Comparison of ENCODE assay signal across 9 mouse cellular contexts in genomic region chr12:79661270-79661669, GRCm38 (mm10).
A peak's percentile ranks its signal among the peaks of the same experiment; 100 is the strongest.
DNase-seq lines count a peak whose midpoint lies in the region; ATAC-seq and TF ChIP-seq lines count a peak whose summit lies in the region.
"Had no signal": no experiment of that assay in that cellular context is flagged by ENCODE, and none has a peak within 500 bp of the region (broad histone marks: within the 10 kb centered on the region; RNA-seq: fewer than 3 reads in every experiment).

No protein-coding gene starts in this region.

- no peak for TF ChIP-seq CTCF in midbrain, postnatal 0 days (IDR thresholded peaks at IDR 0.05)

- H3K9me3 ChIP-seq in kidney, embryonic 14.5 days (ENCODE audit: control insufficient read depth, low read length), result no peaks in the 10 kb centered on the region
- H3K9me3 ChIP-seq in heart, embryonic 15.5 days (replicated peaks), result no peaks in the 10 kb centered on the region
- no peaks in the 10 kb centered on the region for H3K9me3 ChIP-seq in midbrain, postnatal 0 days (ENCODE audit: low read length)

- 5% methylated on average over 2 of the region's 2 CpGs for WGBS in kidney, embryonic 14.5 days
- 25% methylated on average over 2 of the region's 2 CpGs for WGBS in heart, embryonic 15.5 days
- WGBS in midbrain, postnatal 0 days, result 2% methylated on average over 2 of the region's 2 CpGs

- peak overlapping the region; percentile 71 for H3K27ac ChIP-seq in kidney, embryonic 14.5 days (ENCODE audit: low read depth, low read length)
- peak overlapping the region; percentile 51 for H3K27ac ChIP-seq in heart, embryonic 15.5 days
- H3K27ac ChIP-seq in midbrain, postnatal 0 days (ENCODE audit: low read depth, low read length), result 0 out of 2 replicates have a peak overlapping the region, but pooled peaks have one; percentile 27

- no peak overlapping the region for H3K4me2 ChIP-seq in kidney, embryonic 14.5 days (replicated peaks; ENCODE audit: low read depth, low read length)
- no peak overlapping the region for H3K4me2 ChIP-seq in heart, embryonic 15.5 days
- H3K4me2 ChIP-seq in midbrain, postnatal 0 days (ENCODE audit: low read depth, low read length, poor library complexity, severe bottlenecking), result no peak overlapping the region

- no peaks in the 10 kb centered on the region for H3K36me3 ChIP-seq in kidney, embryonic 14.5 days (ENCODE audit: control insufficient read depth, insufficient read depth, low read length)
- H3K36me3 ChIP-seq in heart, embryonic 15.5 days, result no peaks in the 10 kb centered on the region
- no peaks in the 10 kb centered on the region for H3K36me3 ChIP-seq in midbrain, postnatal 0 days (ENCODE audit: insufficient read depth, low read length)

- no peak for DNase-seq in kidney, adult 18-20 months
- peak; percentile 63 to 76 for DNase-seq in adrenal gland, postnatal 36 days
- DNase-seq in midbrain, postnatal 0 days (ENCODE audit: low spot score), result peak; percentile 59
- no peak for DNase-seq in c-Kit-positive CD71-positive TER-119-positive erythroid progenitor cells, embryonic 14.5 days (ENCODE audit: low spot score)
- DNase-seq in liver, result no peak

- no peak overlapping the region for H3K9ac ChIP-seq in kidney, embryonic 14.5 days (ENCODE audit: low read depth, low read length)
- no peak overlapping the region for H3K9ac ChIP-seq in heart, embryonic 15.5 days
- no peak overlapping the region for H3K9ac ChIP-seq in midbrain, postnatal 0 days (replicated peaks; ENCODE audit: low read length, poor library complexity, severe bottlenecking)

- no peak overlapping the region for H3K4me3 ChIP-seq in kidney, embryonic 14.5 days (ENCODE audit: low read length)
- no peak overlapping the region for H3K4me3 ChIP-seq in heart, embryonic 15.5 days
- H3K4me3 ChIP-seq in midbrain, postnatal 0 days (ENCODE audit: low read depth, low read length), result no peak overlapping the region

- H3K4me1 ChIP-seq in kidney, embryonic 14.5 days (ENCODE audit: control insufficient read depth, insufficient read depth, low read length), result peaks cover 42% of the 10 kb centered on the region
- H3K4me1 ChIP-seq in heart, embryonic 15.5 days (replicated peaks), result peaks cover 22% of the 10 kb centered on the region
- peaks cover 9% of the 10 kb centered on the region; the same call in 1 of the 2 replicates for H3K4me1 ChIP-seq in midbrain, postnatal 0 days (ENCODE audit: insufficient read depth, low read length)

- H3K27me3 ChIP-seq in kidney, embryonic 14.5 days (ENCODE audit: control insufficient read depth, insufficient read depth, low read length), result no peaks in the 10 kb centered on the region
- H3K27me3 ChIP-seq in heart, embryonic 15.5 days, result no peaks in the 10 kb centered on the region
- no peaks in the 10 kb centered on the region for H3K27me3 ChIP-seq in midbrain, postnatal 0 days (ENCODE audit: insufficient read depth, low read length)
- H3K27me3 ChIP-seq: Patski had no signal

- ATAC-seq in kidney, embryonic 14.5 days (ENCODE audit: low FRiP score, low TSS enrichment), result peak; percentile 64; the same call in 1 of the 2 replicates
- peak; percentile 66; the same call in 1 of the 2 replicates for ATAC-seq in heart, embryonic 15.5 days (replicated peaks; ENCODE audit: insufficient number of reproducible peaks, insufficient read depth, low FRiP score, low read depth)
- no peak for ATAC-seq in midbrain, postnatal 0 days (ENCODE audit: low FRiP score)
- ATAC-seq in monocyte, adult 5-6 weeks (replicated peaks; ENCODE audit: insufficient number of reproducible peaks, low FRiP score, low TSS enrichment, poor library complexity, severe bottlenecking), result no peak
- ATAC-seq: Patski had no signal

Comparison
In these comparisons a context has a peak if more than half of its experiments do, and no peak if none do; other contexts are left out.
1. ATAC-seq: peak in kidney, embryonic 14.5 days (single experiment) and heart, embryonic 15.5 days (single experiment); none in midbrain, postnatal 0 days (single experiment) and monocyte, adult 5-6 weeks (single experiment).
2. DNase-seq: peak in adrenal gland, postnatal 36 days (2 of 2) and midbrain, postnatal 0 days (single experiment); none in kidney, adult 18-20 months (single experiment), c-Kit-positive CD71-positive TER-119-positive erythroid progenitor cells, embryonic 14.5 days (single experiment) and liver (single experiment).
3. Peak in every context shown above with its lines, with median percentiles within 50 percentile points of each other: H3K27ac ChIP-seq.